Mouse (Mus musculus) CH12F3 (cell line): Measurements from ENCODE around the gene Trim2.

ENCODE experiments used
- in situ Hi-C: fragments of 300-500 bp; cut with MboI; formaldehyde crosslinking; loops from 2 replicates; pipeline ENCODE4 v1.14.3; 2020; ENCODE audit warnings: low sequenced_read_pairs

The Trim2 gene

GRCm38 (mm10) chr3:84324478-84324877 is 17.8 kb upstream of the Trim2 start:
- in situ Hi-C loops, result no loop called here

GRCm38 (mm10) chr3:84324000-84324399 is 17.3 kb upstream of the Trim2 start:
- in situ Hi-C loops, result no loop called here

- in situ Hi-C loops, result no loop called here
Observed at GRCm38 (mm10) chr3:84319504-84319903, 12.8 kb upstream of the Trim2 start.

GRCm38 (mm10) chr3:84318865-84319264 is 12.2 kb upstream of the Trim2 start:
- in situ Hi-C loops, result no loop called here

GRCm38 (mm10) chr3:84314651-84315191 is 8.0 kb upstream of the Trim2 start:
- in situ Hi-C loops, result loop anchor here (5.0 kb wide), 1 partner anchor 142 kb away; the partner anchor contains the start of gene Gm6525

GRCm38 (mm10) chr3:84313801-84314541 is 7.3 kb upstream of the Trim2 start:
- in situ Hi-C loops, result loop anchor here (5.0 kb wide), 1 partner anchor 142 kb away; the partner anchor contains the start of gene Gm6525

GRCm38 (mm10) chr3:84313003-84313800 is 6.5 kb upstream of the Trim2 start:
- in situ Hi-C loops, result loop anchor here (5.0 kb wide), 1 partner anchor 141 kb away; the partner anchor contains the start of gene Gm6525

- in situ Hi-C loops, result loop anchor here (5.0 kb wide), 1 partner anchor 140 kb away; the partner anchor contains the start of gene Gm6525
Observed at GRCm38 (mm10) chr3:84312326-84312725, 5.6 kb upstream of the Trim2 start.

- in situ Hi-C loops, result no loop called here
Observed at GRCm38 (mm10) chr3:84307516-84307915, 839 bp upstream of the Trim2 start.

- in situ Hi-C loops, result no loop called here
Observed at GRCm38 (mm10) chr3:84305722-84306510, 761 bp downstream of the Trim2 start.

- in situ Hi-C loops, result no loop called here
Observed at GRCm38 (mm10) chr3:84305010-84305692, 1.5 kb downstream of the Trim2 start.

GRCm38 (mm10) chr3:84304339-84305009 is 2.2 kb downstream of the Trim2 start:
- in situ Hi-C loops, result no loop called here

GRCm38 (mm10) chr3:84303395-84303949 is 3.2 kb downstream of the Trim2 start:
- in situ Hi-C loops, result no loop called here

GRCm38 (mm10) chr3:84302273-84302672 is 4.4 kb downstream of the Trim2 start:
- in situ Hi-C loops, result no loop called here

GRCm38 (mm10) chr3:84301674-84302073 is 5.0 kb downstream of the Trim2 start:
- in situ Hi-C loops, result no loop called here

- in situ Hi-C loops, result no loop called here
Observed at GRCm38 (mm10) chr3:84298186-84298585, 8.5 kb downstream of the Trim2 start.

- in situ Hi-C loops, result no loop called here
Observed at GRCm38 (mm10) chr3:84296676-84297075, 10.0 kb downstream of the Trim2 start.

GRCm38 (mm10) chr3:84294734-84295133 is 11.9 kb downstream of the Trim2 start:
- in situ Hi-C loops, result no loop called here
